Mouse (Mus musculus) kidney, adult 18-20 months (tissue): ENCODE measurements around the gene Gm37419.
A peak's percentile ranks its signal among the peaks of the same experiment; 100 is the strongest.

Experiments used
- DNase-seq: peaks from one replicate; pipeline ENCODE4 v3.0.0; 2021

Gm37419 gene

DNA sequence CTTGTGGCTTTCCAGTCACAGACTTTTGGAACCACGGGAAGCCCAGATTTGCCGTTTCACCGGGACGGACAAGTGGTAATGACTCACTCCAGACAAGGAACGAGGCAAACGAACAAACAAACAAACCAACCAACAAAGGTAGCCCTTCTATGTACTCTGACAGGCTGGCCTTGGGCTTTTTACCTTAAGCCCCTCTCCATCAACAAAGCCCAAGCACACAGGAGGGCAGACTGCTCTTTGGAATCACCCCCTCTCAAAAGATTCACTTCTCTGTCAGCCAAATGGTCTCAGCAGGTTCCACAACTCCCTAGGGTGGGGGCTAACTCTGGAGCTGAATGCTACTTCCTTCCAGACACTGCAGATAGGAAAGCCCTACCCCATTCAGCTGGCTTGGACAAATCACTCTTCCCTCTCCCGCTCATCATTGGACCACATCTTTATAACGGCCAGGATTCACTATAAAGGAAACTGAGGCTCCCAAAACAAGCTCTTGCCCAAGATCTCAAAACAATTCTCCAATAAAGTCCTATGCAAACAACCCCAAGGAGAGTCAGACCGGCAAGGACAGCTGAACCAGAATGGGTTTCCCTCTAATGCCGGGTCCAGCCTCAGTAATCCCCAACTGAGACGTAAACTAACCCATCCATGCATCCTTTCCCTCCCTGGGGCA, 7.9 kb upstream of the Gm37419 start:
- no peak for DNase-seq

DNA sequence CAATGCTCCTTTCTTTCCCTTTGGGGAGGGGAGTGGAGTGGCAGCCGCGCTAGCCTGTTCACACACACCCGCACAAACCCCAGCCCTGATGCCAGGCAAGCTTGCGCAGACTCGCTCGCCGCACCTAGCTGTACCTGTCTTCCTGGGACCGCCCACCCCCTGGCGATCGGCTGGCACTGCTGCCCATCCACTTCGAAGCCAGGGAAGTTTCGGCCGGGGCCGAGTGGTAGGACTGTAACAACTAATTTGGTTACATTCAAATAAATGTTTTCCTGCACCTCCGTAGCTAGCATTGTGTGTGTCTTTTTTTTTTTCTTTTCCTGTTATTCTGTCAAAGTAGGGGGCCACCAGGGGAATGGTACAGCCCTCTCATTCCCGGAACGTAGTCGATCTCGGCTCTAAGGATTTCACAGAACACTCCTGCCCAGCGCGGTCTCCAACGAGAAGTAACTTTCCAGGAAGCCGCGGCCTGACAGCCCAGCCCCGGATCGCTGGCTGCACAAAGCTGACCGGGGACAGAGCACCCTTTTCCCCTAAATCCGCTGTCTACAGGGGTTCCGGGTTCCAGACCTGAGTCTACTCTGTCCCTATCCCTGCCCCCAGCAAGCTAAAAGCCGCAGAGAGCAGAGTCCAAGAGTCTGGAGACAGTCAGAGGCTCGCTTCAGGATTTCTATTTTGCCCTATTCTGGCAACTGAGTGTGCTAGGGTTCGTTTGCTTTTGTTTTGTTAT, 7.1 kb upstream of the Gm37419 start:
- peak; percentile 60 for DNase-seq

DNA sequence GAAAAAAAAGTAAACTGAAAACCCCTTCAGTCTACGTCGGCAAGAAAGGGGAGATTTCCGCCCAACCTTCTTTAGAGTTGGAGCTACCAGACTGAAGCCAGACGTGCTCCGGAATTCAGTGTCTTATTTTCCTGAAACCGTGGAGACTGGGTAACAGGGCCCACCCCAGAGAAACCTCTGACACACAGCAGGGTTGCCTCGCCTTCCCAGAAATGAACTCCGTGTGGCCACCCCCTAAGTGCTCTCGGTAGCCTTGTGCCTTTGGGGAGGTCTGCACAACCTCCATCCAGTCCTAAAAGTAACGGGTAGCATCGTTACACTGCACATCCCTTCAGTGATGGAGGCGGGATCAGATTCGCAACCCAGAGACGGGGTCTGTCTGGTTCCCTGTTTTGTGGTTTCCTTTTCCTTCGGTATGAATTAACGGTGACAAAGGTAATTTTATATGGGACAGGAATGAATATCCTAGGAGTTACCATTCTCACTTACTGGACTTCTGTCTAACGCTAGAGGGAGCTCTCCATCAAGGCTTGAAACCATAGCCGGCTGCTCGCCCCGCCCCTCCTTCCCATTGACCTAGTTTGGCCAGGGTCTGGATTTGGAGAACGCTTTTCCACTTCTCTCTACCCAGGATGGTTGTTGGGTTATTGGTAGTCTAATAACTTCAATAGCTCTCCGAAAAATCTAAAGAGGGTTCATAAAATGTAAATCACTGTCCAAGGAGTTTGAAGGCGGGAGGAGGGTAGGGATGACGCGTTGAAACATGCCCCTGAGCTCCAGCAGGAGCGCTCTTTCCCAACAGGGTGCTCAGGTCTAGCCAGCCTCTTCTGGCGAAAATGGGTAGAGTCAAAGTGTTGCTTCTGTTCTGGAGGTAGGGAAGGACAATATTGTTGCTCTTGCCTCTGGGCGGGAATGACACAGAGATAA, 6.1 kb upstream of the Gm37419 start:
- DNase-seq = peak; percentile 89

DNA sequence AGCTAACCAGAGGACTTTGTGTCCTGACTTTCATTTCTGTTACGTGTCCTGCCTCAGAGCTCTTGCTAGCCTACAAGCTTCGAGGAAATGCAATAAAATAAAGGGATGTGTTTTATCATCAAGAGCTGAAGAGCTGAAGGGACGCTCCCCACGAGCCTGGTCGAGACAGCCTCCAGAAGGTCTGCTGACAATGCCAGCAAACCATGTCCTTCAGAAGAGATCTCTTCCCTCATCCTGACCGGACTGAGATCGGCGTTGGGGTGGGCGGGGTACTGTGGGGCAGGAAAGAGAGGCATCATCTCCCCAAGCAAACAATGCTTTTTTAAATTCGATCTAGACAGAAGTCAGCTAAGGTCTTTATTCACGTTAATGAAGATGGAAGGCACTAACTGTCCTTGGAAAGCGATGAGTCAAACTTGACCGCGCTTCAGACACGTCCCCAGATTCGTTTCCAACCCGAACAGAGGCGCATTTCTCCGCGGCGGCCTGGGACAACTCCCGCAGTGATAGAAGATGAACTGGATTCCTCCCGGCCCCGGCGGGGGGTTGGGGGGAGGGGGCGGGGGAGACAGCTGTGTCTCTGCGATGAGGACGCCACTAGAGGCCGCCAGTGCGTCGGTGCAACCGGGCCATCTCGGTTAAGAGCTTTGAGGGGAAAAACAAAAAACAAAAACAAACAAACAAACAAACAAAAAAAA, 5.2 kb upstream of the Gm37419 start:
- peak; percentile 82 for DNase-seq

DNA sequence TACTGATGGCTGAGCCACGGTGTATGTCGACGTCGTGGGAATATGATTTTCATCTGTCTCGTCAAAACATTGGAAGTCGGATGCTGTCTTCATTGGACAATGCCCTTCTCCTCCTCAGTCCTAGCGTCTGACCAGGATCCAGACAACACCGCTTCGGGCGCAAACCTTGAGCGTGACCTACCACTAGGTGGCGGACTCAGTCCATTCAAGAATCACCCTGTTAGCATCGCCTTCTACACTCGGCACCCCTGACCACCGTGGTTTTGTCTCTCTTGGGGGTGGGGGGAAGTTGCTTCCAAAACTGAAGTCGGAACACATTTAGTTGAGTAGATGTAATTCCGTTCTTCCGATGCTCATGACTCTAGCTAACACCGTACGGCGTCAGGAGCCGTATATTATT, 4.1 kb upstream of the Gm37419 start:
- DNase-seq = peak; percentile 94

DNA sequence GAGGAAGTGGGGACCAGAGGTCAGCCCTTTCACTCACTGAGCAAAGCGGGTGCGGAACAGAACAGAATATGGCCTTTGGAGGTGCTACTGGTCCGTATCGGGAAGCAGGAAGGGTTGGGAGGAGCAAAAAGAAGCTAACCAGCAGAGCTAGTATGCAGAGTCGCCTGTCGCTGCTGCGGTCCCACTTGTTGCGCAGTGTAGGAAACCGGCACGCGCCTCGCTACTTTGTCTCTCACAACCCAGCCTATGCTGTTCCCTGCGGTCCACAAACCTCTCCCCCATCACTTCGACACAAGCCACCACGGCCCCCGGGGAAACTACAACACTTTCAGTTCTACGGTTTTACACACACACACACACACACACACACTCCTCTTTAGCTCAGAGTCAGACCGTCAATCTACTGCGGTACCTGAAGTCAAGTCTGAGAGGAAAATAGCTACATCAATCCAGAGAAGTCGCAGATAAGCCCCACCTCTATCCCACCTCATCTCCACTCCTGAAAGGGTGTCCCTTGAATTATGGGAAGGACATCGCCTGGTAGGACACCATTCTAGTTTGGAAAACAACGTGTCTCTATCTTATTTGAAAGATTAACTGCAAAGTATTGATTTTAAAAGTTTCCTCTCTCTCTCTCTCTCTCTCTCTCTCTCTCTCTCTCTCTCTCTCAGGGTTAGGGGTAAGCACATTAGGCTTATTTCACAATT, 3.4 kb upstream of the Gm37419 start:
- DNase-seq = peak; percentile 74

DNA sequence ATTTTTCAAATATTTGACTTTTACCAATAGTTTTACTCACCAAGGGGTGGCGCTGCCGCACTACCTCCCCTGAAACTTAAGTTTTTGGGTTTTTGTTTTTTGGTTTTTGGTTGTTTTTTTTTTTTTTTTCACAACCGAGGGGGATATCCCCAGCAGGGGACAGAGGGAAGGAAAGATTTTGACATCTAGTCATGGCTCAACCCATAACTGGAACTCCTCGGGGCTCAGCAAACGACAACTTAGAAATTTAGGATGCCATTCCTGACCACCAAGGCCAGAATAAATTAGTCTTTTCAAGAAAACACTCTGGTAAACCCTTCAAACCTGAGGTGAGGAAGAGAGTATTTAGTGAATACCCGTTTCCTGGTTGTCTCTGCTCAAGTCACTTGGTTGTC, 2.8 kb upstream of the Gm37419 start:
- peak; percentile 54 for DNase-seq

DNA sequence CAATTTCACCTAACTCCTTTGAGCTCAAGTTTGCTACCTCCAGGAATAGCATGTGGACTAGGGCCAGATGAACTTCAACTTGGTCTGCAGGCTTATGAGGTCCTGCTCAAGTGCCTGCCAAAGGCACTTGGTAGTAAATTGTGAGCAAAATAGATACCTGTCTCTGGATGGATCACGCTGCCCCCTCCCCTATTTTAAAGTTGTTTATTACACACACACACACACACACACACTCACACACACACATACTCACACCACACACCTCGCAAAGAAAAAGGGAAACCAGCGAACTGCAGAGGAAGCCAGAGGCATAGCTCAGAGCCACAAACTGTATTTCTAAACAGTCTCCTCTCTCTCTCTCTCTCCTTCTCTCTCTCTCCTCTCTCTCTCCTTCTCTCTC, 2.1 kb upstream of the Gm37419 start:
- peak; percentile 49 for DNase-seq

DNA sequence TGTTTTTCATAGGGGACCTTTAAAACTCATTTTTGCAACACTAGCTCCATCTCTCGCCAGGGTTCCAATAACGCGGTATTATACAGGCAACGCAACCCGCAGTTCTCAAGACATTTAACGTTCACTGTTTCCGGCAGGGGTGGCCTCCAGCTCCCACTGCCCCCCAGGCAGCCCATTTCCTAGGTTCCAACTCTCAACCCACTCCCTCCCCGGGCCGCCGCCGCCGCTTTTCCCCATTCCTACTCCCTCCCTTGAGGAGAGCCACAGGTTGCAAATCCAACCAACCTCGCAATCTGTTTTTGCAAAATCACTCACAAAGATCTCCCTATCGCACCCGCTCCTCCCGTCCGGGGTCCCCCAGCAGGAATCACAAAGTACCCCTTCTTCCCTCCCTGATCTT, 1.4 kb upstream of the Gm37419 start:
- peak; percentile 60 for DNase-seq

DNA sequence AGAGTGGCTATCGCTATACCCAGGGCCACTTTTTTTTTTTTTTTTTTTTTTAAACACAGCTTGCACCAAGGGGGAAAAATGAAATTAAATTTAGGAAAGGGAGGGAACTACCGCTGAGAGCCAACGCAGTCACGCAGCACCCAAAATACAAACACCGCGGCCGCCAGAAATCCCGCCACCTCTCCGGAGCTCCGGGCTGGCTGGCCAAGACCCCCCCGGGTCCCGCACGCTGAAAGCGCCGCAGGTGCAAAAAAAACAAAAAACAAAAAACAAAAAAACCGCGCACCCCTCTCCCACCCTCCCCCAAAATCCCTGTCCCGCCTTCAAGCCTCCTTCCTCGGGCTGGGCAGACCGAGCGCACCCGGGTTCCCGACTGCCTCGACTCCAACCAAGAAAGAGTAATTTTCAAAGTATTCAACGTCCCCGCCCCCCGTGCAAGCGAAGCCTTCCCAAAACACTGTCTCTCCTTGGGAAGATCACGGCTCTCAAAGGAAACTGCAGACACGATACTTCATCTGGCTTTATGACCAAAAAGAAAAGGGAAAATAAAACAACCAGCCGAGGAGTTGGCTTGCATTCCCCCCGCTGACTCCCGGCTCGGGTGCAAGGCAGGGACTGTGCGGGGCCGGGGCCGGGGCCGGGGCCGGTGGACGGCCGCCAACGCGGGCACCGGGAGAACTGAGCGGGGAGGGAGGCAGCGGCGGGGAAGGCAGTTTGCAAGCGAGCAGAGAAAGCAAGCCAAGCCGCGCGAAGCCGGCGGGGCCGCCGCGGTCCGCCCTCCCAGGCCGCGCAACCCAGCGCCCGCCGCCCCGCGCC, 733 bp upstream of the Gm37419 start:
- peak; percentile 71 for DNase-seq

DNA sequence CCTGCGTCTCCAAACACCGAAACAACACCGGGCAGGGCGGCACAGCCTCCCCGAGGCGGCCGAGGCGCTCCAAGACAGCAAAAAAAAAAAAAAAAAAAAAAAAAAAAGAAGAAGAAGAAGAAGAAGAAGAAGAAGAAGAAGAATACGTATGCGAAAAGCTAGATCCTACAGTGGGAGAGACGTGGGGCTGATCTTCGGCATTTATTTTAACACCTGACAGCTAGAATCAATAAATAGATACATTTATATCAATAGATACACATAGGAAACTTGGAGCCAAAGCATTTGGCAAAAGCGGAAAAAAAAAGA, 171 bp upstream of the Gm37419 start:
- no peak for DNase-seq

DNA sequence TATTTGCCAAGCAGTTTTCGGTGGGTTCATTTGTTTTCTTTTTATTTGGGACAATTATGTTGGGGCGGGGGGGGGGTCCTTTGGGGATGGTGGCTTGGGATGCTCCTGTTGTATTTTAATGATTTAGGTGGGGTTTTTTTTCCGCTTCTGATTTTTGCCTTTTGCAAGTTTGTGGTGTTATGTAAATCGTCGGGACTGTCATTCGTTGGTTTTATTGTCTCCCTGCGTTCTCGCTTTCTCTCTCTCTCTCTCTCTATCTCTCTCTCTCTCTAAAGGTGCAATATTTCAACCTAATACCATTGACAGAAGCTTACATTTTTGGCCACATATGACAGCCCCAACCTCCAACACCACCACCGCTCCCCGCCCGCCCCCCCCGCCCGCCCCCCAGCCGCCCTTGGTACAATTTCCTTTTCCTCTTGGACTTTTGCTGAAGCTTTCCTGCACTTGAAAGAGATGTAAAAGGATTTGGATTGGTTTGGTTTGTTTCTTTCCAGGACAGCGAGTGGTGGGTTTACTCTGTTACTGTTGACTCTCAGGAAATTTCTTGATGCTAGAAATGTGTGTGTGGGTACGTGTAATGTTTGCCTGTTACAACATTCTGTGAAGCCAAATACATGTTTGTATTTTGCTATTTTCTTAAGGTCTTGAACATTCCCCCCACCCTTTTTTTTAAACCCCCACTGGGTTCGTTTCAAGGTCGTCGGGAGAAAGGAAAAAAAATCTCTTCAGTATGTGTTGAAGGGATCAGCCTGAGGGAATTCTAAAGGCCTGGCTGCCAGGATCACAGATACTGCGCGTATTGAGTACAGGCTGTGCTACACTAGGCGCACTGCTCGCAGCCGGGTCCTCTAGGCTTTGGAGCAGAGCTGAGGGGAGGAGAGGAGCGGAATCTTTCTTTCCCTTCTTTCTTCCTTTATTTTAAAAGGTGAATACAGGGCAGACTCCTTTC, 1.2 kb downstream of the Gm37419 start:
- peak; percentile 37 for DNase-seq

DNA sequence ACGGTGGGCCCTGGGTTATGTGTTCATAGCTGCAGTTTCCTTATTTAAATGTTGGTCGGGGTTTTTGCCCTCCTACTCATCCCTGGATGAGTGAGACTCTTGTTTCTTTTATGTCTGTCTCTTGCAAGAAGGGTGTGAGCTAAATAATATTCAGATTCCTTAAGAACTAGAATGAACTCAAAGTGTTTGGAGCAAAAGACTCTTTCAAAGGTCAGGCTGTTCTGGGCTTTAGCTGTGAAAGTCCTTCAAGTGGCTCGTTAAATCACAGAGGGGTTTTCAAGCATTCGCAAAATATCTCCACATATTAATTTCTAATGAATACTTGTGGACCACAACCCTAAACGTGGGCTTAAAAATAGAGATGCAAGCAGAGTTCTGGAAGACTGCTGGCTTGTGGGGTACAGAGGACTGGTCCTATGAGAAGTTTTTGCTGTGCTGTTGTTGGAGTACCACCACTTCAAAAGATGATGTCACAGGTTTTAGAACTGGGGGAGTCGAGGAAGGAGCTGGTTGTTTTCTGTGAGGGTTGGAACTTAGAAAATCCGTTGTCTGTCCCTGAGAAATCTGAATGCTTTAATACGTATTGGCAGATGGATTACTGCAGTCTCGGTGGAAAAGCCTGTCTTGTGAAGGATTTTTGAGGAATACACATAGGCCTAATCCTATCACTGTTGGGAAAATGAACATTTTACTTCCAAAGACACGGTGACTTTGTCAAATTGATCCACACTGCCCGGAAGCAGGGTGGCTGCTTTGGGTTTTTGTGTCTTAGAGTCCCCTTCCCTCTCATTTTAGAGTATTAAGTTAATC, 2.1 kb downstream of the Gm37419 start:
- DNase-seq = no peak

DNA sequence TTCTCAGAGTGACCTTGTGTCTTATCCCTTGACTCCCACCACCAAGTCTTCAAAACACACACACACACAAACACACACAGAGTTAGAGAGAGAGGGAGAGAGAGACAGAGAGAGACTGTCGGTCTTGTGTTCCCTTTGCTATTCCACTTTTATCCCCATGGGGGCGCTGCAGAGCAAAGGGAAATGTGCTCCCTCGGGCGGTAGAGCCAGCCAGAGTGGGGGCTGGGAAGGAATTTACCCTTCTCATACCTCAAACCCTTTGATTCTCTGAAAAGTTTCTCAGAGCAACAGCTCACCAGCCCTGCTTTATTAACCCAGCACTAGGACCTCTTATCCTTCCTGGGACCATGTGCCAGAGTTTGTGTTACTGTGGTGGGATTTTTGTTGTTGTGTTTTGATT, 2.9 kb downstream of the Gm37419 start:
- peak; percentile 95 for DNase-seq

DNA sequence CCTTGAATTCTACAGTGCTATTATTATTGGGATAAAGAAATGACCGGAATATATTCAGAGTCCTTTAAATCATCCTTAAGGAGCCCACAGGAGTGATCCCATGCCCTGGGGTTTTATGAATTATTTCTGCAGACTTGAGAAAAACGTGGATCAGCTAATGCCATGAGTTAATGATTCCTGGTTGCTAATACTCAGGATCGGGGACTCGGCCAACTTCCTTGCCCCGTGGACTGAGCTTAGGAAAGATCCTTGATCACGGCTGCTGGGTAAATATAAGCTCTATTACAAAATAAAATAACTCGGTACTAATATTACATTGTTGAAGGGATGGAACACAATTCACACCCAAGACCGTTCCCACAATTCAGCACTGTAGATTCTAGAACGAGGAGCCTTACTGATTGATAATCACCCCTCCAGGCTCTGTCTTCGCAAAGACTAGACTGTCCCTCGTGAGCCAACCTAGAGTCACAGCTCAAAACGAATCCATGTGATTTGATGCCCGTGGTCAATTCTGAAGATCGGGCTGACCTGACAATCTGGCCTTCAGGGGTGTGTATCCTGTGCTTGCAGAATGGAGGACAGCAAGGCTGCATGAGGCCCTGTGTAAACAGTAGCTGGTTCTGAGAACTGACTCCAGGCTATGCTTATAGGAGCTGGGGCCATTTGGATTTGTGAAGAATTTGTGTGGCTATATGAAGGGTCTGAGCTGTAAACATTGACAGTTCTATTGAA, 3.7 kb downstream of the Gm37419 start:
- DNase-seq = peak; percentile 55

DNA sequence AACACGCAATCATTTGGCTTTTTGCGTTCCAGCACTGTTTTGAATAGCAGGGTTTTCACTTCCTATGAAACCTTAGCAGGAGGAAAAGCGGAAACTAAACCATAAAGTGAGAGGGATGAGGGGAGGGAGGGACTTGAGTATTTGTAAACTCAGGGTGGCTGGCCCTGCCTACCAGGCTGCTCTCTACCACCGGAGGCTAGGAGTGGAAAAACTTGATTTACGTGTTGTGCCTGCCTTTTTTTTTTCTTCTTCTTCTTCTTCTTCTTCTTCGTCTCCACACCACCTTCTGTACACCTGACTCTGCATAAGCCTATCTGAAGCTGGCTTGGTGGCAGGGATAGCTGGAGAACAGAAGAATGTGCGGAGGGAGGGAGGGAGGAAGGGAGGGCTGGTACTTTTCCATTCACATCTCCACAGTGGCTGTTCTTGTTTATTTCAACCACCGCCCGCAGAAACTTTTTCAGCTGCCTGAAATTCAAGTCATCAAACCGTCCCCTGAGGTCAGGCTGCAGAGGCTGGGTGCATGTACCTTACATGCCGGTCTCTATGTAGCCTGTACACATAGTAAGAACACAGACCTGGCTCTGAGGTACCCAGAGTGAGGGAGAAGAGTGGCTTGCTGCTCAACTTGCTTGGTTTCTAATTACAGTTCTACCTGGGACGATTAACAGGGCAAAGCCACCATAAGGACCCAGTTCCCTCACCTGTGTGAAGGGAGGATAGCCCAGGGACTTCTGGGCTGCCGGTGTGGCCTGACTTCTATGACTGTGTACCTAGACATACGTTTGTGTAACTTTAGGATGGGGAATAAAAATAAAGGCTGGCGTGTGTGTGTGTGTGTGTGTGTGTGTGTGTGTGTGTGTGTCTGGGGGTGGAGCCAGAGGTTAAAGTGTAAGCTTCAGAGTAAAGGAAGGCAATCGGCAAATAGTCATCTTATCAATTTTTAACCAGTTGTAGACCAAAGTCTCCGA, 5.4 kb downstream of the Gm37419 start:
- DNase-seq = peak; percentile 80

DNA sequence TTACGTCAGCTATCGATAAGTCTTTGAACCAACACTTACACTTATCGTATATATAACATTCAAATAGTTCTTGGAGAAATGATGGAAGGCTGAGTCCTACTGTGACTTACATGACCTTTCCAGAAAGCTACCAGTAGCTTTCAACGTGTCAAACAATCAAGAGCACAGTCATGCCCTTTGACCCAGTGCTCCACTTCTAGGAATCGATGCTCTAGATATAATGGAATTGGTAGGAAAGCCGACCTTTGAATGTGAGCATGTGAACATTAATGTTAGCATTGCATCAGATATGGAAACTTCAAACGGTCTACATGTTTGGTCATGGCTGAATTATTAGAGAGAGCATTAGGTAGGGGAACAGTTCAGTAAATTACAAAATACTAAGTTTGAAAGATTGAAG, 8.1 kb downstream of the Gm37419 start:
- no peak for DNase-seq

DNA sequence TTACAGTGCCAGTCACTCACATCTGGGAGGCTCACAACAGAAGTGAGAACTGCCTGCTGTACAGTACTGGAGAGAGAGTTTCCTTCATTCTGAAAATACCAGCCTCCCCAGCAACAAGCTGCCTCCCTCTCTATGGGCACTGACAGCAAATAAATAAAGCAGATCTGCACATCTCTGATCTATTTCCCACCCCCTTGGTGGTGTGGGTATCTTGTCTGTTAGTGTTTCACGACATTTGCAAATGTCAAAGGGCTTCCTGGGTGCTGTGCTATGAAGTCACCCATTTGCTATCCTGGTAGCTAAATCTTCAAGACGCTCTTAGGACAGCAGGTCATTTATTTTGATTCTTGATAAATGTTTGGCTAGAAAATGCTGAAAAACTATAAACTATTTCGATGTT, 8.9 kb downstream of the Gm37419 start:
- DNase-seq = no peak
